Mouse (Mus musculus) ES-Bruce4 (cell line): ENCODE measurements at regions not wholly inside any gene's neighbourhood (a gene's known extent, or its start where the extent isn't known, plus 50 kb on each side); places are given as distances from the start of the nearest gene placed in this dataset.

ENCODE experiments used
- H3K27ac ChIP-seq: 2 replicates; pipeline ENCODE4 v1.5.1; 2012; ENCODE audit warnings: low read length, inconsistent platforms; ENCODE audit not compliant: insufficient read depth
- H3K27me3 ChIP-seq: 2 replicates; pipeline ENCODE4 v1.6.1; 2012; ENCODE audit warnings: mild to moderate bottlenecking, low read length, inconsistent platforms; ENCODE audit not compliant: control insufficient read depth, poor library complexity, insufficient read depth, severe bottlenecking
- H3K36me3 ChIP-seq: 2 replicates; pipeline ENCODE4 v1.6.1; 2012; ENCODE audit warnings: inconsistent platforms, mild to moderate bottlenecking, low read length, moderate library complexity; ENCODE audit not compliant: control insufficient read depth, poor library complexity, insufficient read depth, severe bottlenecking
- H3K4me1 ChIP-seq: one replicate; pipeline ENCODE4 v1.8.1; 2011; ENCODE audit warnings: low read length; ENCODE audit not compliant: control insufficient read depth, insufficient read depth
- H3K4me3 ChIP-seq: 2 replicates; pipeline ENCODE4 v1.5.1; 2011; ENCODE audit warnings: low read depth, mild to moderate bottlenecking, low read length
- H3K9ac ChIP-seq: 2 replicates; pipeline ENCODE4 v1.6.1; 2012; ENCODE audit warnings: low read depth, mild to moderate bottlenecking, inconsistent platforms; ENCODE audit not compliant: poor library complexity, severe bottlenecking
- H3K9me3 ChIP-seq: replicated peaks from 2 replicates; pipeline ENCODE4 v1.6.1; 2012; ENCODE audit warnings: mild to moderate bottlenecking, low read length, inconsistent platforms; ENCODE audit not compliant: control insufficient read depth, poor library complexity, insufficient read depth, severe bottlenecking
- CTCF ChIP-seq: IDR thresholded peaks from one replicate; pipeline ENCODE4 v1.8.1; 2011; ENCODE audit warnings: low read depth, low read length
- EP300 ChIP-seq: IDR thresholded peaks from 2 replicates; pipeline ENCODE4 v1.6.1; 2011; ENCODE audit warnings: low read depth, low read length; ENCODE audit not compliant: insufficient read depth
- POLR2A ChIP-seq: IDR thresholded peaks from one replicate; pipeline ENCODE4 v1.8.1; 2011; ENCODE audit warnings: low read length; ENCODE audit not compliant: insufficient read depth

DNA sequence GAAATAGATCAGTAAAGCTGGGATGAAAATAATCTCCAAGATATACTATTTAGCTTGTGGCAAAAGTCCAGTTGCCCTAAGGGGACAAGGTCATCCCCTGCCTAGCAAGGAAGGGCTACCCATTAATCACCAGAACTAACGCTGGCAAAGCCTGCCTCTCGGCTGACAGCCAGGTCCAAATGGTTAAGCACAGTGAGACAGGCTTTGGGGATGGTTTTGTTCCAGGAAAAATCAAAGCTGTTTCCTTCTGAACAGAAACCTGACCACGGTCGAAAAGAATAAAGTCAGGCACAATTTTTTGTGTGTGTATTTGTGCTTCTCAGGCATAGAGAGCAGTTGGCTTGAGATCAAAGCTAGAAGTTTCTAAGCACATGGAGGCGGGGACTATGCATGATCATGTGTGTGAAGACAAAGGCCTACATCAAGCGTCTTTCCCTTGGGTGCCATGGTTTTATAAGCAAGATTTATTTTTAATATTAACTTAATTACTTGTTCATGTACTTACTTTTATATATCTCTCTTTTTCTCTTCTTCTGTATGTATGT, 70.1 kb upstream of the Rpl10-ps3 start:
- Histone ChIP-seq H3K4me3 (no peak overlapping the region), H3K4me1 (no peaks in the 10 kb centered on the region), H3K9me3 (no peaks in the 10 kb centered on the region), H3K27ac (no peak overlapping the region), H3K27me3 (no peaks in the 10 kb centered on the region), H3K9ac (no peak overlapping the region), H3K36me3 (no peaks in the 10 kb centered on the region)
- TF ChIP-seq CTCF: no peak
- TF ChIP-seq POLR2A: no peak
- no peak for TF ChIP-seq EP300

DNA sequence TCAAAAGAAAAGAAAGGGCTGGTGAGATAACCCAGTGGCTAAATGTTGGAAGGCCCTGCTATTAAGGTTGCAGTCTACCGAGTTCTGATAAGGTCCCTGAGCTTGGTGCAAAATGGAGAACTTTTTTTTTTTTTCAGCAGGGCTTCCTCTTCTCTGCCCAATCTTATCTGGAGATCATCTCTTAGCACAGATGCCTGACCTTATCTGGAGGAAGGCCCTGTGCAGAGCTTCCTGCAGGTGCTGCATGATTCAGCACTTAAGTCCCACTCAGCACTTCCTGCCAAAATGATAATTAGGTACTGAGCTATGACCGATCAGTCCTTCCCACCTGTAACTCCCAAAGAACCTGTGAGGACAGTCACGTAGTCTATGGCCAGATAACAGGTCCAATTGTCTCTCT, 71.9 kb upstream of the Rpl10-ps3 start:
- no peaks in the 10 kb centered on the region for H3K36me3 ChIP-seq
- H3K9ac ChIP-seq: no peak overlapping the region
- H3K27me3 ChIP-seq: no peaks in the 10 kb centered on the region
- no peak overlapping the region for H3K4me3 ChIP-seq
- no peak for TF ChIP-seq CTCF
- no peak for TF ChIP-seq POLR2A
- TF ChIP-seq EP300: no peak
- H3K9me3 ChIP-seq: no peaks in the 10 kb centered on the region; the same call in 1 of the 2 replicates
- no peak overlapping the region for H3K27ac ChIP-seq
- no peaks in the 10 kb centered on the region for H3K4me1 ChIP-seq

DNA sequence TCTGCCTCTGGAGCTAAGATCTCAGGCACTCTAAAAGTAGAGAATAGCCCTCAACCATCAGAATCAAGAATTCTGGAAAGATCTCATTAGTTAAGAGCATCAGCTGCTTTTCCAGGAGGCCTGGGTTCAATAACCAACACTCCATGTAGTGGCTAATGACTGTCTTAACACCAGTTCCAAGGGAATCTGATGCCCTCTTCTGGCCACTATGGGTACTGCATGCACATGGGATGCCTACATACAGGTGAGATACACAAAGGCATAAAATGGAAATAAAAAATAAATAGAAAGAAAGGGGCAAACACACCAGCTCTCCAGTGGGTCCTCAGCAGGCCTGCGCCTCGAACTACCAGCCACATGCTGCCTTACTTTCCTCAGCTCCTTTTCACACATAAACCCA, 73.3 kb upstream of the Plet1 start:
- Histone ChIP-seq H3K27ac (no peak overlapping the region), H3K27me3 (no peaks in the 10 kb centered on the region), H3K4me3 (no peak overlapping the region), H3K36me3 (no peaks in the 10 kb centered on the region), H3K9me3 (no peaks in the 10 kb centered on the region; the same call in 1 of the 2 replicates), H3K9ac (no peak overlapping the region), H3K4me1 (no peaks in the 10 kb centered on the region)
- TF ChIP-seq EP300 (no peak), CTCF (no peak), POLR2A (no peak)

DNA sequence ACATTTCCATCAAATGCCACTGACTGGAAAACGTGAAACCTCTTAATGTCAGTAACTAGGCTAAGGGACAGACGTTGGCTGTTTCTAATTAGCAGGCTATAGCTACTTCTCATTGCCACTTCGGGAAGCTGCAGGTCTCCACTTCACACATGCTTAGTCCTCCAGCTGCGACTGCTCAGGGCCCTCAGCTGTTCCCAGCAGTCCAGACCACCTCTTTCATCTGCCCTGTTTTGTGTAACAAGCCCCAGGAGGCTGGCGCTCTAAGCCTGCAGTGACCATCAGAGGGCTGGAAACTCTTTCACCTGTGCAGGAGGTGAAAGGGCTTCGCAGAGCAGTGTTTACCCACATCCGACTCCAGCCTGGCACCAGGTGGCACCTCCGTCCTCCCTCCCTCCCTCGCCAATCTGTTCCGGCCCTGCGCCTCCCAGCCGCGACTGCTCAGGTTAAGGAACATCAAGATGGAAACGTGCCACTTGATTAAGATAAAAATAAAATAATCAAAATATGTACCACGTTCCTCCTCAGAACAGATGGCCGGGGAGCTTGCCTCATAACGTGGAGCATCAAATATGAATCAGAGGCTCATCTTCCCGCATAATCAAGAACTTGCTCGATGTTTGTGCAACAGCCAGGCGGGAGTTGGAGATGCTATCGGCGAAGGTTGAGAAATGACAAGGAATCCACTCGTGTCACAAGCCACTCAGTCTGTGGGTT, 72.6 kb upstream of the Plet1 start:
- Histone ChIP-seq H3K4me1 (no peaks in the 10 kb centered on the region), H3K36me3 (no peaks in the 10 kb centered on the region), H3K27me3 (no peaks in the 10 kb centered on the region), H3K9ac (no peak overlapping the region), H3K4me3 (no peak overlapping the region), H3K9me3 (no peaks in the 10 kb centered on the region; the same call in 1 of the 2 replicates), H3K27ac (no peak overlapping the region)
- TF ChIP-seq EP300 (no peak), CTCF (no peak), POLR2A (no peak)

DNA sequence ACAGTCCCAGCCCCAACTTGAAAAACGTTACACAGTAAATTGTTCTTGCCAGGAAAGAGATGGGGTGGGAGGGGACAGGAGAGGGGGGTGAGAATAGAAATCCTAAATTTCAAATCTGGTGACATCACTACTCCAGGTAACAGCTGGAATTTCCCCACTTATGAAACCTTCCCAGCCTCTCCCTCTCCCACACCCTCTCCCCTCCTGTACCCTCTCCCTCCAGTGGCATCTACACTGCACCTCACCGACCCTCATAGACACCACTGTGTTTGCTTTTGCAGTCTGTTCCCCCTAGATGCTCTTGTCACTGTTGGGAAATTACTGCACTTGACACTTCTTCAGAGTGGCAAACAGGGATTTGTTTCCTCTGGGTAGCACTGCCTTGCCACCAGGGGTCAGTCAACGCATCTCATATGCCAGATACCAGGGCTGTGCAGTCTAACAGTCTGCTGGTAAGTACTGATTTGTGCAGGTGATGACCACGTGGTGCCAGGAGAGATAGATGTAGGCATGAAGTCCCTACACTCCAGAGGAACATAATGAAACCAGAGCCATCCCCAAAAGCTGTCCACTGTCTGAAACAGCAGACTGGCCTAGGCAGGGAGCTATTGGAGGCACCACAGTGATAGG, 68.3 kb upstream of the Plet1 start:
- H3K36me3 ChIP-seq: no peaks in the 10 kb centered on the region
- no peaks in the 10 kb centered on the region; the same call in 1 of the 2 replicates for H3K9me3 ChIP-seq
- TF ChIP-seq EP300 (no peak), CTCF (peak; percentile 36), POLR2A (no peak)
- no peak overlapping the region for H3K27ac ChIP-seq
- H3K4me3 ChIP-seq: no peak overlapping the region
- no peak overlapping the region for H3K9ac ChIP-seq
- H3K27me3 ChIP-seq: no peaks in the 10 kb centered on the region
- no peaks in the 10 kb centered on the region for H3K4me1 ChIP-seq

DNA sequence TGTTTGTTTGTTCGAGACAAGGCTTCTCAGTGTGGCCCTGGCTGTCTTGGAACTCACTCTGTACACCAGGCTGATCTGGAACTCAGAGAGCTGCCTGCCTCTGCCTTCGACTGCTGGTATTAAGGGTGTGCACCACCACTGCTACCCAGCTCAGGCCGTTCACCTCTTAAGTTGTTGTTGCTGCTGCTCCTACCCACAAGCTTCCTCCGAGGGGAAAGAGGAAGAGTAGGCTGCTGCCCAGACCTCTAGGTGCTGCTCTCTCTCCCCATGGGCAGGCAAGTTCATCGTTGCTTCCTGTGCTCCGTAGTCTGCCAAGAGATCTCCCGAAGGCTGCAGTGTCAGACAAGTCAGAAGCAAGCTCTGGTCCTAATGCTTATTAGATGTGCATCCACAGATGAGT, 64.2 kb upstream of the Plet1 start:
- no peaks in the 10 kb centered on the region for H3K27me3 ChIP-seq
- TF ChIP-seq POLR2A (no peak), CTCF (no peak), EP300 (no peak)

More for the DNA sequence above, 64.2 kb upstream of the Plet1 start:
- H3K36me3 ChIP-seq: no peaks in the 10 kb centered on the region
- H3K4me3 ChIP-seq: no peak overlapping the region
- H3K9me3 ChIP-seq: no peaks in the 10 kb centered on the region
- H3K4me1 ChIP-seq: no peaks in the 10 kb centered on the region
- no peak overlapping the region for H3K9ac ChIP-seq
- H3K27ac ChIP-seq: no peak overlapping the region
